Mouse (Mus musculus): ENCODE results near the gene Gm11549.

GRCm38 (mm10) chr3:36516196-36516595, 5.4 kb downstream of the Gm11549 start:
- TF ChIP-seq POLR2A (IDR thresholded peaks at IDR 0.05; ENCODE audit: insufficient read depth, low read depth, low read length) (no peak), CTCF (IDR thresholded peaks at IDR 0.05; ENCODE audit: insufficient read depth, low read depth, low read length) (no peak)
